Mouse (Mus musculus): Measurements from ENCODE around the gene Tbc1d22b. TPM values are rescaled to one million over a fixed set of nuclear protein-coding genes. Genes with fewer than 3 reads are reported as not detected.

Gene Tbc1d22b
- polyA plus RNA-seq, 1 experiment from 2014 or later = 31.0 TPM

- peak within 1 kb of the TSS; percentile 82 for H3K4me2 ChIP-seq
- WGBS = 2% methylated on average over 52 of the region's 52 CpGs
- peak; percentile 94 for ATAC-seq (replicated peaks)
These were observed 64.8 kb downstream of the Tbc1d22b start, which contains the start of the genes Rnf8 and Gm28043 for GRCm38 (mm10) chr17:29614115-29615023. TSS of gene Rnf8 (plus strand) at chr17:29614790. TSS of gene Gm28043 (plus strand) at chr17:29614876.

GRCm38 (mm10) chr17:29615024-29615551 is 65.5 kb downstream of the Tbc1d22b start:
- Histone ChIP-seq H3K4me2 (peak overlapping the region; percentile 82), H3K4me1 (peaks cover 29% of the 10 kb centered on the region), H3K27ac (peak overlapping the region; percentile 93), H3K9ac (peak overlapping the region; percentile 94), H3K36me3 (replicated peaks) (no peaks in the 10 kb centered on the region), H3K9me3 (no peaks in the 10 kb centered on the region), H3K4me3 (peak overlapping the region; percentile 88), H3K27me3 (replicated peaks) (no peaks in the 10 kb centered on the region)
- ATAC-seq (replicated peaks) = peak; percentile 45
- WGBS = 0% methylated on average over 43 of the region's 43 CpGs

More at GRCm38 (mm10) chr17:29614115-29615023, 64.8 kb downstream of the Tbc1d22b start, which contains the start of the genes Rnf8 and Gm28043:
- H3K9me3 ChIP-seq = no peaks in the 10 kb centered on the region
- peaks cover 29% of the 10 kb centered on the region for H3K4me1 ChIP-seq
- peak within 1 kb of the TSS; percentile 93 for H3K27ac ChIP-seq
- no peaks in the 10 kb centered on the region for H3K27me3 ChIP-seq (replicated peaks)
- H3K36me3 ChIP-seq (replicated peaks) = no peaks in the 10 kb centered on the region
- peak within 1 kb of the TSS; percentile 94 for H3K9ac ChIP-seq
- peak within 1 kb of the TSS; percentile 88 for H3K4me3 ChIP-seq

DNA sequence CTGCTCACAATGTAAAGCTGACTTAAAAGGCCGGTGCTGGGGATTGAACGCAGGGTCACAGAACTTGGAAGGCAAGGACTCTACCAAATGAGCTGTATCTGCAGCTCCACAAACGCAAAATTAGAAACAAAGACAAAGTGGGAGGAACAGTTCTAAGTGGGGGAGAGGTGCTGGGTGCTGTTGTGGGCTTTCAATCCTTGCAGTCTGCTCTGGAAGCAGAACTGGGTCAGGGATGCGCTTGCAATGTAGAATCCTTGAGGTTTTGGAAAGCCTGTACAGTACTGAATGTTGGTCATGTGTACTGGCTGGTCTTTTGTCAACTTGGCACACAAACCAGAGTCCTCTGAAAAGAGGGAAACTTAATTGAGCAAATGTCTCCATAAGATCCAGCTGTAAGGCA is 66.0 kb downstream of the Tbc1d22b start:
- Histone ChIP-seq H3K9me3 (no peaks in the 10 kb centered on the region), H3K4me3 (peak overlapping the region; percentile 88), H3K9ac (peak overlapping the region; percentile 94), H3K27me3 (replicated peaks) (no peaks in the 10 kb centered on the region), H3K4me1 (peaks cover 29% of the 10 kb centered on the region), H3K36me3 (replicated peaks) (no peaks in the 10 kb centered on the region), H3K4me2 (peak overlapping the region; percentile 82), H3K27ac (peak overlapping the region; percentile 93)
- no peak for ATAC-seq (replicated peaks)
- WGBS = 8% methylated on average over 4 of the region's 4 CpGs

GRCm38 (mm10) chr17:29619231-29619630 is 69.6 kb downstream of the Tbc1d22b start:
- H3K27me3 ChIP-seq (replicated peaks) = no peaks in the 10 kb centered on the region
- 91% methylated on average over 3 of the region's 3 CpGs for WGBS

GRCm38 (mm10) chr17:29623488-29623887 is 73.9 kb downstream of the Tbc1d22b start:
- Histone ChIP-seq H3K4me1 (no peaks in the 10 kb centered on the region), H3K9ac (no peak overlapping the region), H3K4me2 (no peak overlapping the region), H3K9me3 (no peaks in the 10 kb centered on the region), H3K4me3 (no peak overlapping the region), H3K27ac (no peak overlapping the region), H3K27me3 (replicated peaks) (no peaks in the 10 kb centered on the region), H3K36me3 (replicated peaks) (peaks cover 44% of the 10 kb centered on the region; the same call in 1 of the 2 replicates)
- 97% methylated on average over 8 of the region's 8 CpGs for WGBS
- no peak for ATAC-seq (replicated peaks)

More at GRCm38 (mm10) chr17:29619231-29619630, 69.6 kb downstream of the Tbc1d22b start:
- Histone ChIP-seq H3K4me1 (peaks cover 24% of the 10 kb centered on the region), H3K36me3 (replicated peaks) (peaks cover 19% of the 10 kb centered on the region; the same call in 1 of the 2 replicates), H3K4me3 (no peak overlapping the region), H3K9me3 (no peaks in the 10 kb centered on the region), H3K9ac (no peak overlapping the region), H3K27ac (no peak overlapping the region), H3K4me2 (no peak overlapping the region)
- no peak for ATAC-seq (replicated peaks)

DNA sequence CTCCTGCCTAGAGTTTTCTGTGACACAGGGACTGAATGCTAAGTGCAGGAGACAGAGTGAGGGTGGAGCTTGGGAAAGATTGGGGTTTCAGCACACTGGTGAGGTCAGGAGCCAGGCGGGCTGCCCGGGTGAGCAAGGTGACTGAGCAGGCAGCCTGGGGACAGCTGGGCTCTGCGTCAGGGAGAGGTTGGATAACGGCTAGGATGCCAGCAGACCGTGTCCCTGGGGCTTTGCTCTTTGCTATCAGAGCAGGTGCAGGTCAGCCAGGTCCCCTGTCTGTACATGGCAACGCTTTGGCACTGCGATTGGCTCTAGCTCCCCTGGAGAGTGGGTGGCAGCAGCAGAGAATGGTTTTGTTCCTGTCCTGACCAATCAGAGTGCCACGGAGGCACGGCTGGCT is 77.7 kb downstream of the Tbc1d22b start:
- no peak overlapping the region for H3K9ac ChIP-seq
- no peak overlapping the region for H3K4me2 ChIP-seq
- H3K27me3 ChIP-seq (replicated peaks) = no peaks in the 10 kb centered on the region
- H3K4me1 ChIP-seq = no peaks in the 10 kb centered on the region
- no peak overlapping the region for H3K4me3 ChIP-seq
- WGBS = 85% methylated on average over 9 of the region's 9 CpGs
- H3K36me3 ChIP-seq (replicated peaks) = peaks cover 45% of the 10 kb centered on the region; the same call in 1 of the 2 replicates
- no peak for ATAC-seq (replicated peaks)
- H3K27ac ChIP-seq = no peak overlapping the region
- no peaks in the 10 kb centered on the region for H3K9me3 ChIP-seq

GRCm38 (mm10) chr17:29628946-29629345 is 79.4 kb downstream of the Tbc1d22b start:
- Histone ChIP-seq H3K9ac (no peak overlapping the region), H3K27ac (no peak overlapping the region), H3K4me2 (no peak overlapping the region), H3K27me3 (replicated peaks) (no peaks in the 10 kb centered on the region), H3K4me3 (no peak overlapping the region), H3K9me3 (no peaks in the 10 kb centered on the region), H3K4me1 (no peaks in the 10 kb centered on the region), H3K36me3 (replicated peaks) (peaks cover 38% of the 10 kb centered on the region)
- 86% methylated on average over 5 of the region's 5 CpGs for whole genome bisulfite sequencing
- ATAC-seq (replicated peaks) = no peak

- Histone ChIP-seq H3K4me3 (no peak overlapping the region), H3K4me1 (no peaks in the 10 kb centered on the region), H3K27ac (no peak overlapping the region), H3K9me3 (no peaks in the 10 kb centered on the region), H3K9ac (no peak overlapping the region), H3K36me3 (replicated peaks) (peaks cover 45% of the 10 kb centered on the region), H3K27me3 (replicated peaks) (no peaks in the 10 kb centered on the region), H3K4me2 (no peak overlapping the region)
- 89% methylated on average over 5 of the region's 5 CpGs for WGBS
- ATAC-seq (replicated peaks) = no peak
These were observed 80.0 kb downstream of the Tbc1d22b start for GRCm38 (mm10) chr17:29629620-29630019.

DNA sequence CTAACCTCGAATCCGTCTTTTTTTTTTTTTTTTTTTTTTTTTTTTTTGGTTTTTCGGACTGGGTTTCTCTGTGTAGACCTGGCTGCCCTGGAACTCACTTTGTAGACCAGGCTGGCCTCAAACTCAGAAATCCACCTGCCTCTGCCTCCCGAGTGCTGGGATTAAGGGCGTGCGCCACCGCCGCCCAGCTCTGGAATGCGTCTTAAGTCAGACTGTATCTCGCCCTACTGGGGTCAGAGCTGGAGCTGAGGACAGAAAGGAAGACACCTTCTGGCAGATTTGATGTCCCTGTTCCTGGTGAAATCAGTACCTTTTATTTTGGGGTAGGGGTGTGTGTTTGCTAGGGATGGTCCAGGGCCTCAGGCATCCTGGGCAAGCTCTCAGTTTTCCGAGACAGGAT is 82.7 kb downstream of the Tbc1d22b start:
- H3K9ac ChIP-seq = no peak overlapping the region
- no peaks in the 10 kb centered on the region for H3K4me1 ChIP-seq
- H3K27ac ChIP-seq = no peak overlapping the region
- ATAC-seq (replicated peaks) = no peak
- H3K9me3 ChIP-seq = no peaks in the 10 kb centered on the region
- WGBS = 98% methylated on average over 11 of the region's 11 CpGs
- H3K4me2 ChIP-seq = no peak overlapping the region
- no peaks in the 10 kb centered on the region for H3K27me3 ChIP-seq (replicated peaks)
- peaks cover 47% of the 10 kb centered on the region for H3K36me3 ChIP-seq (replicated peaks)
- no peak overlapping the region for H3K4me3 ChIP-seq

DNA sequence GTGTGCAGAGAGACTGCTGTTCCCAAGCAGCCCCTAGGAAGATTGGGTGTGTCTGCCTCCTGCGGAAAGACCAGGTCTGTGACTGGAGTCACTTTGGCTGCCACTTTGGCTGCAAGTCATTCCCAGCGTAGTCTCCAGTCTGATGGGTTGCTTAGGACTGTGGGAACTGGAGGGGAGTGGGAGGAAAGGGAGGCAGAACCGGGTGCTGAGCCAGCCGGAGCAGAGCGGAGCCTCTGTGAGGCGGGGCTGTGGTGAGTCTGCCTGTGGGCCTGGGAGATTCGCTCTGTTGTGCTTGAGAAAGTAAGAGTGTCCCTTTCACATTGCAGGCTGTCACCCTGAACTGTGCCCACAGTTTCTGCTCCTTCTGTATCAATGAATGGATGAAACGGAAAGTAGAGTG is 85.9 kb downstream of the Tbc1d22b start:
- Histone ChIP-seq H3K4me1 (no peaks in the 10 kb centered on the region), H3K4me3 (no peak overlapping the region), H3K9me3 (no peaks in the 10 kb centered on the region), H3K9ac (no peak overlapping the region), H3K36me3 (replicated peaks) (peaks cover 47% of the 10 kb centered on the region), H3K4me2 (no peak overlapping the region), H3K27me3 (replicated peaks) (no peaks in the 10 kb centered on the region), H3K27ac (no peak overlapping the region)
- WGBS = 89% methylated on average over 8 of the region's 8 CpGs
- no peak for ATAC-seq (replicated peaks)

- no peak overlapping the region for H3K4me2 ChIP-seq
- H3K27ac ChIP-seq = no peak overlapping the region
- H3K9me3 ChIP-seq = no peaks in the 10 kb centered on the region
- H3K27me3 ChIP-seq (replicated peaks) = no peaks in the 10 kb centered on the region
- WGBS = 73% methylated on average over 5 of the region's 5 CpGs
- peaks cover 43% of the 10 kb centered on the region for H3K36me3 ChIP-seq (replicated peaks)
- no peak for ATAC-seq (replicated peaks)
- no peaks in the 10 kb centered on the region for H3K4me1 ChIP-seq
- no peak overlapping the region for H3K9ac ChIP-seq
- H3K4me3 ChIP-seq = no peak overlapping the region
These were observed 86.5 kb downstream of the Tbc1d22b start for GRCm38 (mm10) chr17:29636118-29636517.

DNA sequence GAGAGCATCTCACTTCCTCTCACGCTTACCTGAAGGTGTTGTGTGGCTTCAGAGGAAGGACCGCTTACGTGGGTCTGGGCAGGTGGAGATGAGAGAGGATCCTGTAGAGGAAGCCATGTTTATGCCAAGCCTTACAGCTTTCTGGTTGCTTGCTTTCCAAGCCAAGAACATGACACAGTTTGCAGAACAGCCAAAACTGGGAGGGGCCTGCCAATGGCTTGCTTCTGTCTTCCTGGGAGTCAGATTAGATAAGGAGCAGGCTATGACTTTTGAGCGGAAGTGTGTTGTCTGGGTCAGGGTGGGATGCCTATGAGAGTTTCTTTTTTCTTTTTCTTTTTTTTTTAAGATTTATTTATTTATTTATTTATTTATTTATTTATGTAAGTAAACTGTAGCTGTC is 87.8 kb downstream of the Tbc1d22b start:
- WGBS = 97% methylated on average over 4 of the region's 4 CpGs
- peaks cover 43% of the 10 kb centered on the region for H3K36me3 ChIP-seq (replicated peaks)
- no peak overlapping the region for H3K27ac ChIP-seq
- H3K9ac ChIP-seq = no peak overlapping the region
- H3K4me3 ChIP-seq = no peak overlapping the region
- no peak for ATAC-seq (replicated peaks)
- no peaks in the 10 kb centered on the region for H3K9me3 ChIP-seq
- H3K4me1 ChIP-seq = no peaks in the 10 kb centered on the region
- H3K4me2 ChIP-seq = no peak overlapping the region
- no peaks in the 10 kb centered on the region for H3K27me3 ChIP-seq (replicated peaks)

Data from midbrain, embryonic 15.5 days (tissue).